Mouse (Mus musculus) hindbrain, embryonic 11.5 days (tissue): ENCODE measurements around the gene Tpk1. TPM values are rescaled to one million over a fixed set of nuclear protein-coding genes. Genes with fewer than 3 reads are reported as not detected.

Experiments
- ATAC-seq: fragments of 200-750 bp; cut with Nextera tagmentation; 2 replicates; pipeline ENCODE4 v1.8.0; 2017; ENCODE audit warnings: mild to moderate bottlenecking, moderate TSS enrichment, moderate library complexity; ENCODE audit not compliant: low FRiP score
- DNase-seq: peaks from one replicate; pipeline ENCODE4 v3.0.0-alpha.2; 2015; ENCODE audit warnings: low spot score
- H3K27ac ChIP-seq: fragments of 300-500 bp; sonication (generic); 2 replicates; pipeline ENCODE4 v1.5.1; 2014; ENCODE audit warnings: mild to moderate bottlenecking, low read depth, low read length
- H3K27me3 ChIP-seq: fragments of 300-500 bp; sonication (generic); 2 replicates; pipeline ENCODE4 v1.6.1; 2014; ENCODE audit warnings: mild to moderate bottlenecking, low read length, moderate library complexity, mixed read lengths; ENCODE audit not compliant: control insufficient read depth, insufficient read depth
- H3K36me3 ChIP-seq: fragments of 300-500 bp; sonication (generic); 2 replicates; pipeline ENCODE4 v1.6.1; 2014; ENCODE audit warnings: mild to moderate bottlenecking, low read length, moderate library complexity, mixed read lengths; ENCODE audit not compliant: control insufficient read depth, insufficient read depth
- H3K4me1 ChIP-seq: fragments of 300-500 bp; sonication (generic); replicated peaks from 2 replicates; pipeline ENCODE4 v1.6.1; 2014; ENCODE audit warnings: low read length, mixed read lengths; ENCODE audit not compliant: control insufficient read depth, insufficient read depth
- H3K4me2 ChIP-seq: fragments of 300-500 bp; sonication (generic); replicated peaks from 2 replicates; pipeline ENCODE4 v1.6.1; 2014; ENCODE audit warnings: mild to moderate bottlenecking, low read depth, low read length
- H3K4me3 ChIP-seq: fragments of 300-500 bp; sonication (generic); 2 replicates; pipeline ENCODE4 v1.5.1; 2014; ENCODE audit warnings: low read depth, low read length
- H3K9ac ChIP-seq: fragments of 300-500 bp; sonication (generic); 2 replicates; pipeline ENCODE4 v1.6.1; 2014; ENCODE audit warnings: low read depth, low read length
- H3K9me3 ChIP-seq: fragments of 300-500 bp; sonication (generic); 2 replicates; pipeline ENCODE4 v1.6.1; 2016; ENCODE audit warnings: low read length; ENCODE audit not compliant: control insufficient read depth
- WGBS: fragments of 180-500 bp; shearing (Covaris S2); extraction: QIAGEN DNeasy Blood & Tissue Kit; methylation state at CpG from one replicate; pipeline ENCODE4 v1.1.7; 2014; 5-methylcytosine and 5-hydroxymethylcytosine counted together
- polyA plus RNA-seq: library from polyadenylated mRNA; unstranded; fragments of >200 nt; fragmentation: Nextera tagmentation; extraction: Ambion mirVana; gene quantifications from 2 replicates; pipeline ENCODE4 v1.2.1, GENCODE M21; 2014

Gene Tpk1
- polyA plus RNA-seq, 1 experiment from 2014 or later: 6.5 TPM

DNA sequence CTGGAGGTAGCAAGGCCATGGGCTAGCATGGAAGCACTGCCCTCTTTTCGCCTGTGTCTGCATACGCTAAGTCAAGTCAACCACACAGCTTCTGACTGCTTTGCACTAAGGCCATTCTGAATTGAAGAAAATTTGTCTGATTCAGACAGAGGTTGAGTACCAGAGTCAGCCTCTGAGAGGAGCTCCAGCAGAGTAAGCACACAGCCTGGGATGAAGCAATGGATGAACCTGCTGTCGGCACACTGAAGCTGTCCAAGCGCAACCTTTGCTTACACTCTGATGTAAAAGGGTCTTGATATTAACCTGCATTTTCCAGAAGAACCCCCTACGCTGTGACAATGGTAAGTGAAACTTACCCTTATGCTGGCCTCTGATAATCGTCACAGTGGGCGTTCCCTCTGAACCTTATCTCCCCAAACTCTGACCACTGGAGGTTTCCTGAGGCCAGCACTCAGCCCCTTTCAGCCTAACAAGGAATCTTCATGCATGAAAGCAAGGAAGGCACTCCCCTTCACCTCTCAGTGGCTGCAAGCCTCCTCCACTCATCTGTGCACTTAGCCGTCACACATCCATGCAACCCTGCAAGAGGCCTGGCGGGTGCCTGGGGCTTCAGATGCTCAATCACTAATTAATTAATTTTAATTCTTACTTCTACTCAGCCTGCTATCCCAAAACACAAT, 311.4 kb downstream of the Tpk1 start:
- no peak for DNase-seq
- Histone ChIP-seq H3K27ac (no peak overlapping the region), H3K4me3 (no peak overlapping the region), H3K36me3 (no peaks in the 10 kb centered on the region), H3K4me2 (no peak overlapping the region), H3K27me3 (no peaks in the 10 kb centered on the region), H3K9me3 (no peaks in the 10 kb centered on the region), H3K4me1 (no peaks in the 10 kb centered on the region), H3K9ac (no peak overlapping the region)
- WGBS: 78% methylated on average over 9 of the region's 9 CpGs
- no peak for ATAC-seq

DNA sequence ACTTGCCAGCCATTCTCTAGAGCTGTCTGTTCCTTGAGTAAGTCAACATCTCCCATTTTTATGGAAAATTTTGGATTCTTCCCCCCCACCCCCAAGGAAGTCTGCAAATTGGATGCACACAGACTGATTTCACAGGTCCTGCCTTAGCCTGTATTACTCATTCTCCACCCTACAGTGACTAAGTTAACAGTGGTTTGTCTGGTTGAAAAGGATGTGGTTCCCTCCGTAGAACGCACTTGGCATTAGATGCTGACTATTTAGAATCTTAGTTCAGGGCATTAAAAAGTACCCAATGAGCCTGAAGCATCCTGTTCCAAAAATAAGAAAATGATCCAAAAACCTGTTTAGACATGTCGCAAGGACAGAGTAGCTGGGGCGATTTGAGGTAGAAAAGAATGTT, 312.6 kb downstream of the Tpk1 start:
- H3K27me3 ChIP-seq: no peaks in the 10 kb centered on the region
- WGBS: 94% methylated on average over 4 of the region's 4 CpGs
- H3K4me2 ChIP-seq: no peak overlapping the region
- no peak overlapping the region for H3K4me3 ChIP-seq
- no peak overlapping the region for H3K27ac ChIP-seq
- DNase-seq: no peak
- H3K9ac ChIP-seq: no peak overlapping the region
- H3K4me1 ChIP-seq: no peaks in the 10 kb centered on the region
- ATAC-seq: no peak
- no peaks in the 10 kb centered on the region for H3K9me3 ChIP-seq
- H3K36me3 ChIP-seq: no peaks in the 10 kb centered on the region

DNA sequence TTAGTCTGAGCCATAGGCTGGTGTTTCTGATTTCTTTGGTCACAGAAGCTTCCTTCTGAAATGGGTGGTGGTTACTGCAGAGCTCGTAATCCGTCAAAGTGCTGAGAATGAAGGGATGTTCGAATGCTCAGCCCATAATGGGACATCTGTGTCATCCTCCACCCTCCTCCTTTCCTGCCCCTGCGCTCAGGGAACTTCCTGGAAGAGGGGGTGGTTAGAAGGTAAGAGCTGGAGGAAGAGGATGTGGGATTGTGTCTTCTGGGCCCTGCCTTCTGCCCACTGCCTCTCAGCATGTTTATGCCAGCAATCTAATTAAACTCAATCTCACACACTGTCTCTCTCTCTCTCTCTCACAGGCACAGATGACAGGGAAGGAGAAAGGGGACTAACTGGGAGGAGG, 317.0 kb downstream of the Tpk1 start:
- H3K27me3 ChIP-seq: no peaks in the 10 kb centered on the region
- H3K4me3 ChIP-seq: no peak overlapping the region
- 78% methylated on average over 4 of the region's 4 CpGs for WGBS
- no peak for ATAC-seq
- H3K27ac ChIP-seq: no peak overlapping the region
- no peaks in the 10 kb centered on the region for H3K36me3 ChIP-seq
- DNase-seq: no peak
- no peak overlapping the region for H3K9ac ChIP-seq
- H3K4me2 ChIP-seq: no peak overlapping the region
- no peaks in the 10 kb centered on the region for H3K4me1 ChIP-seq
- no peaks in the 10 kb centered on the region for H3K9me3 ChIP-seq

DNA sequence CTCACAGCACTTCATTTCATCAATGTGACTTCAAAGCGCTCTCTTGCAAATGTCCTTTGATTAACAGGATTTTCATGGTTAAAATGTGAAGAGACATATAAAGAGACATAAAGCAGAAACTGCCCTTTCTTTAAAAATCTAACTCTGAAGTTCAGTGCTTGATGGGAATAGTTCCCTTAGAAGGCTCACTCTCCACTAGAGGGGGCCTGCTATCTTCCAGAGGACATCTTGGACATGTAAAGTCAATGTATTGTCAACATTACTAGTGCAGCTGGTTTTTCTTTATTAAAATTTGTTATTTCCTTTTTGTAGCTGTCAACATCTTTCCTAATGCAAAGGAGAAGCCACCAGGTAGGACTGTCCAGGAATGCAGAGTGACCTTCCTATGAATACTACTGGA, 318.4 kb downstream of the Tpk1 start:
- Histone ChIP-seq H3K27me3 (no peaks in the 10 kb centered on the region), H3K9ac (no peak overlapping the region), H3K27ac (no peak overlapping the region), H3K36me3 (no peaks in the 10 kb centered on the region), H3K4me3 (no peak overlapping the region), H3K4me2 (no peak overlapping the region), H3K4me1 (no peaks in the 10 kb centered on the region), H3K9me3 (no peaks in the 10 kb centered on the region)
- DNase-seq (no peak), ATAC-seq (no peak)
- 97% methylated on average over 1 of the region's 1 CpGs for WGBS

DNA sequence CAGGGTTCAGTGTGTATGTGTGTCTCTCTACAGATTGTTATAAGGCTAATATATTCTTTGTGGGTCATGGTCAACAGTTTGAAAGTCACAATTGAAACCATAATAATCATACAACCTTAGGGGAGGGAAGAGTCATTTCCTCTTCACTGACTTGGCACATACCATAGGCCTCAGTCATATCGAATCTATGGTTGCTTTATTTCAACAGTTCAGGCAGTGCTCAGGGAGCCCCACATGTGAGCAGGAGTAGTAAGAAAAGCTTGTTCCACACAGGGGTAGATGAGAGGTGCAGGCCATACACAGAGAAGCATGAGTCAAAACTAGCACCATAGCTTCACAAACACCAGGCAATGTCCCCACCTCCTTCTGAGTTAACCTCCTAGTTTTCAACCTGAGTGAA, 323.1 kb downstream of the Tpk1 start:
- Histone ChIP-seq H3K9me3 (no peaks in the 10 kb centered on the region), H3K27me3 (no peaks in the 10 kb centered on the region), H3K4me1 (no peaks in the 10 kb centered on the region), H3K36me3 (no peaks in the 10 kb centered on the region), H3K4me2 (no peak overlapping the region), H3K9ac (no peak overlapping the region), H3K4me3 (no peak overlapping the region), H3K27ac (no peak overlapping the region)
- 75% methylated on average over 1 of the region's 1 CpGs for WGBS
- DNase-seq (no peak), ATAC-seq (no peak)

DNA sequence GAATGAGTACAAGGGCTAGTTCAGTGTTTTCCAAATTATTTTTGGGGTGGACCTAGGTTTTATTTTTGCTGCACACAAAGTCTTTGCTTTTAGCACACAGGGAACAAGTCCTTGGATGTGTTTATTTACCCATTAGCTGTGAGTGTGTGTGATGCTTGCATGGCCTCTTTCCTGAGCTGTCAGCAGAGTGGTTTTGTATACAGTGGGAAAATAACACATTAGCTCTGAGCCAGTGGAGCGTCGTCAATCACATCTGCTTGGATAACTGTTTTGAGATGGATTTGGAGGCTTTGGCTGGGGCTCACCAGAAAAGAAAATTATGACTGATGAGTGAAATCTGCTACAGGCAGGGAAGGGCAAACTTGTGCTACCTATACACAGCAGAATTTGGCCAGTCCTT, 323.7 kb downstream of the Tpk1 start:
- 68% methylated on average over 2 of the region's 2 CpGs for WGBS
- ATAC-seq: no peak
- no peak for DNase-seq

DNA sequence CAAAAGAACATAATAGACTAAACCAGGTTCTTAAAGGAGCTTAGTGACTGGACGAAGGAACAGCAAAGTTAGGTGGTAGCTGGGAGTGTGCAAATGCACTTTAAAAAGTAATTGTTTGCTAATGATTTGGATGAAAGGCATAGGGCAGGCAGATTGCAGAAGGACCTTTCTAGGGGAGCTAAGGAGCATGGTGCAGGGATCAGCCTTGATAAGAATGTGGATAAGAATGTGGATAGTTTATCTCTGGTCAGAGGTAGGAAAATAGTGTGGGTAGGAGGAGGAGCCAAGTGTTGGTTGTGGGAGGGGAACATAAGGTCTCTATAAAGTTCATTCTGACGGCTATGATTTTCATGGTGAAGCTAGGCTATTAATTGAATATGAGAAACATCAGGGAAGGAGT, 327.3 kb downstream of the Tpk1 start:
- Histone ChIP-seq H3K4me1 (no peaks in the 10 kb centered on the region), H3K9me3 (no peaks in the 10 kb centered on the region), H3K9ac (no peak overlapping the region), H3K36me3 (no peaks in the 10 kb centered on the region), H3K27ac (no peak overlapping the region), H3K4me2 (no peak overlapping the region), H3K4me3 (no peak overlapping the region), H3K27me3 (no peaks in the 10 kb centered on the region)
- no peak for DNase-seq
- ATAC-seq: no peak
- WGBS: 78% methylated on average over 2 of the region's 2 CpGs

More for the DNA sequence above, 323.7 kb downstream of the Tpk1 start:
- Histone ChIP-seq H3K4me3 (no peak overlapping the region), H3K4me1 (no peaks in the 10 kb centered on the region), H3K4me2 (no peak overlapping the region), H3K27me3 (no peaks in the 10 kb centered on the region), H3K36me3 (no peaks in the 10 kb centered on the region), H3K9ac (no peak overlapping the region), H3K27ac (no peak overlapping the region), H3K9me3 (no peaks in the 10 kb centered on the region)

DNA sequence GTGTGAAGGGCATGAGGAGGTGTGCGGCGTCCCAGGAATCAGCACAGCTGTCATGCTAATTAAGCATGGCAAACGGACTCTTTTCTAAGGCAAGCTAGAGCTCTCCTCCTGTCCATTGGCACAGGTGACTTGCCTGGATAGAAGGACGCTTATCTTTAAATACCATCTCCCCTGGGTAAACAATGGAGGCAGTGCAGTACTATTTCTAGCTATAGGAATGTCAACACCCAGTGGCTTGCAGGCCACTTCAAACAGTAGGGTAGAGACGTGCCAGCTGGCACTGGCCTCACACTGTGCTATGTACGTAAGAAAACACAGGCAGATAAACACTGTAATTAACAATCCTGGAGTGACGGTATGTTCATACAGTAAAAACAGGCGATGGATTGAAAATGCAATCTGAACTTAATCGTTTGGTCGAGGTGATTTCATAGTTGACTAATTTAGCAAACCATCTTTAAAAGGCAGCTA, 328.6 kb downstream of the Tpk1 start:
- H3K4me2 ChIP-seq: no peak overlapping the region
- WGBS: 55% methylated on average over 10 of the region's 10 CpGs
- ATAC-seq (no peak), DNase-seq (no peak)
- no peak overlapping the region for H3K9ac ChIP-seq
- H3K27me3 ChIP-seq: no peaks in the 10 kb centered on the region
- H3K27ac ChIP-seq: no peak overlapping the region
- H3K4me1 ChIP-seq: no peaks in the 10 kb centered on the region
- H3K9me3 ChIP-seq: no peaks in the 10 kb centered on the region
- H3K36me3 ChIP-seq: no peaks in the 10 kb centered on the region
- no peak overlapping the region for H3K4me3 ChIP-seq

DNA sequence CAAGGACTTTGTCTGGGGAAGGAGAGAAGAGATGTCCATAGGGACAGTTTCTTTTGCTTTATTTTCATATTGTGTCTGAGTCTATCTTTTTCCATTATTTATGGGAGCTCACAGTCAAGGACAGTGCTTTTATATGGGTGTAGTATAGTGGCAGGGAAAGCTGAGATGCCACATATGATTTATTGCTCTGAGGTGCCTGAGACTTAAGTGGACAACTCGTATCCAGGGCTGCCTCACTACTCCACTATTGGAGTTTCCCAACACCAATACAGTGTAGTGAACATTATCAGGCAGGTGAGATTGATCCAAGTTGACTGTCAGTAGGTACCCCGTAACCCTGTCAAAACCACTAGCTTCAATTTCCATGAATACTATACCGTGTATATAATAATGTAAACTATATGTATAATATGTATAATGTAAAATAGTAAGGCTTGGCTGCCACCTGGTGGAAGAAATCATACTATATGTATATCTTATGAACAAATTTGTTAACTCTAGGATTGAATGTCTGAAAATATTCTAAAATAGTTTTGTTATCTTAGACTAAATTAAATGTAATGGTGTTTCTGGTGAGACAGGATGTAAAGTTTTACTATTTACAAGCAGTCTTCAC, 330.4 kb downstream of the Tpk1 start:
- H3K9me3 ChIP-seq: no peaks in the 10 kb centered on the region
- H3K27ac ChIP-seq: no peak overlapping the region
- no peak overlapping the region for H3K9ac ChIP-seq
- DNase-seq (no peak), ATAC-seq (no peak)
- H3K27me3 ChIP-seq: no peaks in the 10 kb centered on the region
- H3K36me3 ChIP-seq: no peaks in the 10 kb centered on the region
- no peak overlapping the region for H3K4me2 ChIP-seq
- WGBS: 81% methylated on average over 3 of the region's 3 CpGs
- no peaks in the 10 kb centered on the region for H3K4me1 ChIP-seq
- H3K4me3 ChIP-seq: no peak overlapping the region
